Mouse (Mus musculus) lung, embryonic 14.5 days (tissue): Measurements from ENCODE around the gene Higd1c. TPM values are rescaled to one million over a fixed set of nuclear protein-coding genes. Genes with fewer than 3 reads are reported as not detected.

Experiments used
- ATAC-seq: fragments of 200-750 bp; cut with Nextera tagmentation; 2 replicates; pipeline ENCODE4 v1.8.0; 2017; ENCODE audit warnings: mild to moderate bottlenecking, moderate TSS enrichment, moderate library complexity; ENCODE audit not compliant: insufficient read depth
- DNase-seq: peaks from one replicate; pipeline ENCODE4 v3.0.0-alpha.2; 2015
- H3K27ac ChIP-seq: fragments of 300-500 bp; sonication (generic); 2 replicates; pipeline ENCODE4 v1.5.1; 2014; ENCODE audit warnings: low read depth, mild to moderate bottlenecking, moderate library complexity
- H3K27me3 ChIP-seq: fragments of 300-500 bp; sonication (generic); 2 replicates; pipeline ENCODE4 v1.6.1; 2014; ENCODE audit warnings: low read length, control low read depth; ENCODE audit not compliant: insufficient read depth
- H3K36me3 ChIP-seq: fragments of 300-500 bp; sonication (generic); 2 replicates; pipeline ENCODE4 v1.6.1; 2014; ENCODE audit warnings: control low read depth; ENCODE audit not compliant: insufficient read depth
- H3K4me1 ChIP-seq: fragments of 300-500 bp; sonication (generic); 2 replicates; pipeline ENCODE4 v1.6.1; 2014; ENCODE audit warnings: antibody characterized with exemption, control low read depth; ENCODE audit not compliant: insufficient read depth
- H3K4me2 ChIP-seq: fragments of 300-500 bp; sonication (generic); 2 replicates; pipeline ENCODE4 v1.6.1; 2014; ENCODE audit warnings: mild to moderate bottlenecking
- H3K4me3 ChIP-seq: fragments of 300-500 bp; sonication (generic); 2 replicates; pipeline ENCODE4 v1.5.1; 2014; ENCODE audit warnings: low read depth, low read length
- H3K9ac ChIP-seq: fragments of 300-500 bp; sonication (generic); 2 replicates; pipeline ENCODE4 v1.6.1; 2014
- H3K9me3 ChIP-seq: fragments of 300-500 bp; sonication (generic); 2 replicates; pipeline ENCODE4 v1.6.1; 2016; ENCODE audit warnings: low read depth, low read length, control low read depth
- CTCF ChIP-seq: IDR thresholded peaks from 2 replicates; pipeline ENCODE4 v1.5.1; 2016; ENCODE audit warnings: antibody characterized with exemption, low read depth
- WGBS: fragments of 180-500 bp; shearing (Covaris S2); extraction: QIAGEN DNeasy Blood & Tissue Kit; methylation state at CpG from one replicate; pipeline ENCODE4 v1.1.7; 2014; 5-methylcytosine and 5-hydroxymethylcytosine counted together
- polyA plus RNA-seq: library from polyadenylated mRNA; unstranded; fragments of >200 nt; fragmentation: Nextera tagmentation; extraction: Ambion mirVana; gene quantifications from 2 replicates; pipeline ENCODE4 v1.2.1, GENCODE M21; 2014

Higd1c gene
- polyA plus RNA-seq, 1 experiment from 2014 or later = not detected

DNA sequence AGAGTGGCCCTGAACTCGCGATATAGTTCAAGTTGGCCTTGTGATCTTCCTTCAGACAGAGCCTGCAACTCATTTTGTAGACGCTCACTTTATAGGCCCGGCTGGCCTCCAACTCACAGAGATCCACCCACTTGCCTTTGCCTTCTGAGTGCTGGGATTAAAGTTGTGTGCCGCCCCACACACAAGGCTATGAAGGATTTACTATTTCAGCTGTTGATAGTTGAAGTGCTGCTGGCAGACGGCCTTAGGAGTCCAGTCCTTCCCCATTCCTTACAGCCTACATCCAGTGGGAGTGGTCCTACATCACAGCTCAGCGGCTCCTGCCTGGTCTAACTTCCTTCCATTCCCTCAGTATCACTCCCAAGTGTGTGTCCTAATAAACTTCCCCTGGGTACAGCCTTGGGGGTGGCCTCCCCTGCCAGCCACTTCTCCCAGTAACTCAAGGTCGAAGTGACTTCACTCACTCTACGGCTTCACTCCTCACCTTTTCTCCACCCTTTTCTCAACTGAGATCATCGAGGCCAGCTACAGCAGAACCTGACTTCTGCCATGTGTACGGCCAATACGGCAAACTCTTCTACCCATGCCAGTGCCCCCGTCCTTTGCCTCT, 64.1 kb downstream of the Higd1c start:
- no peak for TF ChIP-seq CTCF
- no peaks in the 10 kb centered on the region for H3K9me3 ChIP-seq
- DNase-seq (peak; percentile 39), ATAC-seq (no peak)
- H3K4me2 ChIP-seq = no peak overlapping the region
- peaks cover 16% of the 10 kb centered on the region for H3K27me3 ChIP-seq
- H3K9ac ChIP-seq = no peak overlapping the region
- WGBS = 69% methylated on average over 13 of the region's 13 CpGs
- H3K36me3 ChIP-seq = no peaks in the 10 kb centered on the region
- H3K27ac ChIP-seq = no peak overlapping the region
- H3K4me1 ChIP-seq = no peaks in the 10 kb centered on the region
- no peak overlapping the region for H3K4me3 ChIP-seq

DNA sequence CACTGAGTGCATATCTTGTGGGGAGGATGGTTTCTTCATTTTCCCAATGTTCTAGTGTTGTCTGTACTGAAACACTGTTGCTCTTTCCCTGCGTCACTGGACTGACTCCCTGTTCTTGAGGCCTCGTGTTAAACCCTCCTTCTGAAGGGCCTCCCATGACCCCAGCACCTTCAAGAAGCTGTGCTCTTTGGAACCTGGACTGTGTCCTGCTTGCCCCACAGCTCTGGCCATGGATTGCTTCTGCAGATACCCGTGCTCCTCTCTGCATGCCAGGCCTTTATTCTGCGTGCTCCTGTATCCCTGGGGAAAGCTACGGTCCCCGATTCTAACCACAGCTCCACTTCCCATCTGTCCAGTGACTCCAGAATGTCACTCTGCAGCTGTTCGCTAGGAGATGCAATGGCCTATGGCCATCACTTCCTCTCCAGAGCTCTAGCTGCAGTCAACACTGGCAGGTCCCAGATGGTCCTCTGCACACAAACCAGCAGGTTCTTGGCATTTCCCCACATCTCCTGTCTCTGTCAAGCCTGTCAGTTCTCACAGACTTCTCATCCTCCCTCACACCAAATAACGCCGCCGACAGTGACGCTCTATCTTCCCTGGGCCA, 65.7 kb downstream of the Higd1c start:
- WGBS = 54% methylated on average over 11 of the region's 11 CpGs
- DNase-seq (peak; percentile 26), ATAC-seq (no peak)
- Histone ChIP-seq H3K36me3 (no peaks in the 10 kb centered on the region), H3K9me3 (no peaks in the 10 kb centered on the region), H3K4me1 (no peaks in the 10 kb centered on the region), H3K4me2 (no peak overlapping the region), H3K9ac (no peak overlapping the region), H3K4me3 (no peak overlapping the region), H3K27ac (no peak overlapping the region), H3K27me3 (peaks cover 2% of the 10 kb centered on the region)
- TF ChIP-seq CTCF = no peak

DNA sequence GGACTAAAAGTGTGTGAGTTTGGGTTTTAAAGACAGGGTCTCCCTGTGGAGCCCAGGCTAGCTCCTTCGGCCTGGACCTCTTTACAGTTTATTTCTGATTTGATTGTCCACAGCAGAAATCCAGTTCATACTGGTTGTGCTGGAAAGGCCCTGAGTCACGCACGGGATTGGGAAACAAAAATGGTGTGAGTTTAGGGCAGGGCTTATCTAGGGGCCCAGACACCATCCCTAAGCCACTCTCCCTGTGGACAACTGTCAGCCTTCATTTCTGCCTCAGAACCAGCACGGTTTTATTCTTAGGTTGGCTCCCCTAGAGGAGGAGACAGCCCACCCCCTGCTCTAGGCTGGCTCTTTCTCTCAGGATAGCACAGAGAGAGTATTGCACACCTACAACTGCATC, 68.9 kb downstream of the Higd1c start:
- no peaks in the 10 kb centered on the region for H3K36me3 ChIP-seq
- no peak overlapping the region for H3K27ac ChIP-seq
- no peak overlapping the region for H3K4me2 ChIP-seq
- DNase-seq (no peak), ATAC-seq (no peak)
- 59% methylated on average over 4 of the region's 4 CpGs for WGBS
- H3K9me3 ChIP-seq = no peaks in the 10 kb centered on the region
- H3K4me1 ChIP-seq = no peaks in the 10 kb centered on the region
- no peak for TF ChIP-seq CTCF
- no peak overlapping the region for H3K9ac ChIP-seq
- no peak overlapping the region for H3K4me3 ChIP-seq
- H3K27me3 ChIP-seq = no peaks in the 10 kb centered on the region

Other genes starting within 250 kb of the Higd1c start
- 52.9 and 56.9 TPM in 2 replicates for gene Atf1, start 136.7 kb upstream of the Higd1c start, polyA plus RNA-seq
- gene Tmprss12, start 83.7 kb upstream of the Higd1c start, polyA plus RNA-seq = not detected in 2 replicates
- 2.7 and 2.9 TPM in 2 replicates for gene Mettl7a1, start 60.4 kb upstream of the Higd1c start, polyA plus RNA-seq
- 0.22 TPM in 1 of 2 replicates, not detected in the other for gene Mettl7a3, start 29.6 kb upstream of the Higd1c start, polyA plus RNA-seq
- not detected in 2 replicates for gene Methig1, start 11.4 kb upstream of the Higd1c start, polyA plus RNA-seq
- not detected in 2 replicates for gene Mettl7a2, start 11.3 kb upstream of the Higd1c start, polyA plus RNA-seq
- gene Gm5475, start 57.6 kb downstream of the Higd1c start, polyA plus RNA-seq = not detected in 2 replicates
- 17.8 and 21.6 TPM in 2 replicates for gene Slc11a2, start 60.5 kb downstream of the Higd1c start, polyA plus RNA-seq
- gene Letmd1, start 104.5 kb downstream of the Higd1c start, polyA plus RNA-seq = 20.6 and 22.9 TPM in 2 replicates
- 15.7 and 18.0 TPM in 2 replicates for gene Csrnp2, start 130.9 kb downstream of the Higd1c start, polyA plus RNA-seq
- 23.0 and 25.5 TPM in 2 replicates for gene Tfcp2, start 187.5 kb downstream of the Higd1c start, polyA plus RNA-seq
- 6.5 and 7.6 TPM in 2 replicates for gene Pou6f1, start 235.4 kb downstream of the Higd1c start, polyA plus RNA-seq